Mouse (Mus musculus) kidney, adult 9 months (tissue): ENCODE results near the gene B4galnt4.

Source experiments
- DNase-seq: peaks from one replicate; pipeline ENCODE4 v3.0.0; 2022

The B4galnt4 gene

GRCm38 (mm10) chr7:141073782-141074181 is 12.9 kb downstream of the B4galnt4 start:
- DNase-seq = no peak

GRCm38 (mm10) chr7:141077841-141078240 is 16.9 kb downstream of the B4galnt4 start, which contains the start of gene Pkp3:
Gene Pkp3 (plus strand): TSS chr7:141078218.
- DNase-seq = no peak

- no peak for DNase-seq
These were observed 18.0 kb downstream of the B4galnt4 start for GRCm38 (mm10) chr7:141078876-141079275.

- DNase-seq = peak; percentile 75
These were observed 18.9 kb downstream of the B4galnt4 start for GRCm38 (mm10) chr7:141079481-141080449.

- DNase-seq = no peak
These were observed 27.0 kb downstream of the B4galnt4 start for GRCm38 (mm10) chr7:141087894-141088293.

- no peak for DNase-seq
These were observed 27.6 kb downstream of the B4galnt4 start for GRCm38 (mm10) chr7:141088473-141088872.

- DNase-seq = no peak
These were observed 29.3 kb downstream of the B4galnt4 start for GRCm38 (mm10) chr7:141090228-141090627.

- DNase-seq = peak; percentile 95
These were observed 31.3 kb downstream of the B4galnt4 start for GRCm38 (mm10) chr7:141092051-141092735.

GRCm38 (mm10) chr7:141093950-141094349 is 33.0 kb downstream of the B4galnt4 start:
- DNase-seq = peak; percentile 91

- DNase-seq = peak; percentile 94
These were observed 33.7 kb downstream of the B4galnt4 start for GRCm38 (mm10) chr7:141094487-141095205.

GRCm38 (mm10) chr7:141096021-141096420 is 35.1 kb downstream of the B4galnt4 start:
- no peak for DNase-seq

- peak; percentile 77 for DNase-seq
These were observed 35.7 kb downstream of the B4galnt4 start for GRCm38 (mm10) chr7:141096649-141097056.

- DNase-seq = no peak
These were observed 36.3 kb downstream of the B4galnt4 start for GRCm38 (mm10) chr7:141097177-141097576.

- DNase-seq = peak; percentile 69
These were observed 39.2 kb downstream of the B4galnt4 start, which contains the start of gene Sigirr for GRCm38 (mm10) chr7:141099911-141100691. Gene Sigirr (minus strand): TSS chr7:141100572.

- no peak for DNase-seq
These were observed 42.3 kb downstream of the B4galnt4 start for GRCm38 (mm10) chr7:141103161-141103560.

- no peak for DNase-seq
These were observed 55.0 kb downstream of the B4galnt4 start for GRCm38 (mm10) chr7:141115874-141116273.

GRCm38 (mm10) chr7:141117636-141118035 is 56.7 kb downstream of the B4galnt4 start, which contains the start of gene Ano9:
Gene Ano9 (minus strand): TSS chr7:141117806.
- peak; percentile 77 for DNase-seq

- DNase-seq = no peak
These were observed 58.6 kb downstream of the B4galnt4 start for GRCm38 (mm10) chr7:141119487-141119886.

- DNase-seq = no peak
These were observed 59.7 kb downstream of the B4galnt4 start for GRCm38 (mm10) chr7:141120605-141121004.

GRCm38 (mm10) chr7:141121051-141121531 is 60.2 kb downstream of the B4galnt4 start:
- DNase-seq = peak; percentile 97
